Mouse (Mus musculus) E14TG2a.4 (cell line): ENCODE measurements around the gene Xirp1.

ENCODE experiments used
- H3K27me3 ChIP-seq: 2 replicates; pipeline ENCODE4 v1.6.1; 2014; ENCODE audit warnings: low read length, control low read depth; ENCODE audit not compliant: insufficient read depth
- H3K36me3 ChIP-seq: 2 replicates; pipeline ENCODE4 v1.6.1; 2014; ENCODE audit warnings: low read length, control low read depth; ENCODE audit not compliant: insufficient read depth
- H3K4me1 ChIP-seq: replicated peaks from 2 replicates; pipeline ENCODE4 v1.6.1; 2014; ENCODE audit warnings: low read depth, low read length, control low read depth
- H3K4me3 ChIP-seq: replicated peaks from 2 replicates; pipeline ENCODE4 v1.5.1; 2014; ENCODE audit warnings: mild to moderate bottlenecking, low read length
- H3K9me3 ChIP-seq: 2 replicates; pipeline ENCODE4 v1.6.1; 2014; ENCODE audit warnings: low read length, control low read depth
- CTCF ChIP-seq: conservative IDR thresholded peaks from 2 replicates; pipeline ENCODE4 v1.5.1; 2014; ENCODE audit warnings: low read length
- NANOG ChIP-seq: IDR thresholded peaks from 2 replicates; pipeline ENCODE4 v1.6.1; 2014; ENCODE audit warnings: borderline replicate concordance, low read length, mixed read lengths
- POU5F1 ChIP-seq: IDR thresholded peaks from 2 replicates; pipeline ENCODE4 v1.6.1; 2014; ENCODE audit warnings: low read length, borderline replicate concordance

Xirp1 gene

DNA sequence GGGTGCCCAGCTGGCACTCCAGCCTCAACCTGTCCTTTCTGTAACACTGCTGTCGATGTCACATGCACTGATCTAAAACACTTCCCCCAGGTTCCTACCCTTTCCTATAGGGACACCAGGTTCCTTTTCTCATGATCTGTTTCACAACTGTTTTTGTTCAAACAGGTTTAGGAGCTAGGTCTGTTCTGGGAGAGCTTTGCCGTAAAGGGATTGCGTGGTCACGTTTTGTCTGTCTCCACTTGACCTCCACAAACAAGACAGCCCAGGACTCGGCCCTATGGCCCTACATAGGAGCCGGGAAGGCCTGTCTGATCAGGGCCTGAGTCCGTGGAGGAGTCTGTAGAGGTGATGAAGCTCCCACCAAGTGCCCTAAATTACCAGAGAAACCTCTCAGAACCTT, 53.6 kb downstream of the Xirp1 start:
- TF ChIP-seq POU5F1, result no peak
- no peak for TF ChIP-seq CTCF
- TF ChIP-seq NANOG, result no peak
- Histone ChIP-seq H3K9me3 (no peaks in the 10 kb centered on the region), H3K4me1 (peaks cover 83% of the 10 kb centered on the region), H3K36me3 (peaks cover 43% of the 10 kb centered on the region), H3K27me3 (no peaks in the 10 kb centered on the region), H3K4me3 (no peak overlapping the region)

DNA sequence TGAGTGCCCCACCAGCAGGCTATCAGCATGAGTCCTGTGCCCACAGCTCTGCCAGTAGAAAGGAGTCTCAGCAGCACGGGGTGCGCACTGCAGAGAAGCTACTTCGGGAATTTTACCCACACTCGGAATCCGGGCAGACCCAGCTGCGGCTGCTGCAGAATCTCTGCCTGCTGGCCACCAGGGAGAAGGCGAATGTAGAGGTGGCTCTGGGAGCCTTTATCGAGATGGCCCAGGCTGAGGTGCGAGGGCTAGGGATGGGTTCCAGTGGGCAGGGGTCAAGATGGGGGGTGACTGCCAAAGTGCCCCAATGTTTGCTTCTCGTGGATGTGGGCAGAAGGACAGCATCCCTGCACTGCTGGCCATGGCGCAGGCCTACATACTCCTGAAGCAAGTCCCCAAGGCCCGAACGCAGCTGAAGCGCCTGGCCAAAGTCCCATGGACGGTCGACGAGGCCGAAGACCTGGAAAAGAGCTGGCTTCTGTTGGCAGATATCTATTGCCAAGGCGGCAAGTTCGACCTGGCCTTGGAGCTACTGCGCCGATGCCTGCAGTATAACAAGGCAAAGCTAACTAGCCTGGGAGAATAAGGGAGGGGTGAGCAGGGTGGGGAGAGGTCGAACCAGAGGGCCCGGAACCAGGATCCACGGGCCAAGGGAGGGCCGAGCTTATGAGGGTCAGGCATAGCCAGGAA, 57.0 kb downstream of the Xirp1 start:
- H3K9me3 ChIP-seq, result no peaks in the 10 kb centered on the region
- TF ChIP-seq CTCF, result no peak
- TF ChIP-seq POU5F1, result no peak
- TF ChIP-seq NANOG, result no peak
- peaks cover 82% of the 10 kb centered on the region for H3K4me1 ChIP-seq
- no peak overlapping the region for H3K4me3 ChIP-seq
- H3K27me3 ChIP-seq, result peaks cover 9% of the 10 kb centered on the region; the same call in 1 of the 2 replicates
- peaks cover 17% of the 10 kb centered on the region for H3K36me3 ChIP-seq

DNA sequence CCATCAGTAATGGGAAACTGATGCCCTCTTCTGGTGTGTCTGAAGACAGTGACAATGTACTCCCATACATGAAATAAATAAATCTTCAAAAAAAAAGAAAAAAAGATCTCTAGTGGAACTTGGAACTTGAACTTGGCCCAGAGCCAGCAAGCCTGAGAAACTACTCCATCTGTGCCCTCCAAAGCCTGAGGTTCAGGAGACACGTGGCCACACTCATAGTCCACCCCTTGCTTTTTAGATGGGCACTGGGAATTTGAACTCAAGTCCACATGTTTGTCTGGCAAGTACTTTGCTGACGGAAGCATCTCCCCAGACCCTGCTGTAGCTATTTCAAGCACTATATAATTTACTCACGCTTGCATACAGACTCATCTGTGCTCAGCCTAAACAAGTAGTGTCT, 58.2 kb downstream of the Xirp1 start:
- Histone ChIP-seq H3K27me3 (peaks cover 12% of the 10 kb centered on the region; the same call in 1 of the 2 replicates), H3K4me3 (no peak overlapping the region), H3K9me3 (no peaks in the 10 kb centered on the region), H3K4me1 (peaks cover 82% of the 10 kb centered on the region), H3K36me3 (peaks cover 5% of the 10 kb centered on the region; the same call in 1 of the 2 replicates)
- no peak for TF ChIP-seq NANOG
- no peak for TF ChIP-seq POU5F1
- no peak for TF ChIP-seq CTCF

DNA sequence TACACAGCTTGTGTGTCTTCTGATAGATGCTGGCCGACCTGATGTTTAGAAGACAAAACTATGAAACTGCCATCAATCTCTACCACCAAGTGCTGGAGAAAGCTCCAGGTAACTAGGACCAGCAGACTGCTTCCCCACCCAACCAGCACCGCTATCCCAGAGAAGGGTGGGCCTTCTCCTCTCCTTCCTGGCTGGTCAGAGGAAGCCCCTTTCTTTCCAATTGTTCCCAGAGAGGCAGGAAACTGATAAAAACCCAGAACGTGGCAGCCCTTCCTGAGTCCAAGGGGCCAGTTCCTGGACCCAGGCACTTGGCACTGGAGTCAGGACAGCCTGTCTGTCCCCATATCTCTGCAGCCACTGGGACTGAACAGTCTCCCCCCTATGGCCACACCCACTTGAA, 59.2 kb downstream of the Xirp1 start:
- Histone ChIP-seq H3K4me3 (no peak overlapping the region), H3K9me3 (no peaks in the 10 kb centered on the region), H3K27me3 (peaks cover 12% of the 10 kb centered on the region; the same call in 1 of the 2 replicates), H3K36me3 (no peaks in the 10 kb centered on the region), H3K4me1 (peaks cover 78% of the 10 kb centered on the region)
- no peak for TF ChIP-seq POU5F1
- TF ChIP-seq NANOG, result no peak
- no peak for TF ChIP-seq CTCF
